In genomic region chr1:183147438-183147841, GRCm38 (mm10) we compare ENCODE assay signal across 8 mouse cellular contexts.
DNase-seq lines count a peak whose midpoint lies in the region; ATAC-seq and TF ChIP-seq lines count a peak whose summit lies in the region.

No protein-coding gene starts in this region.

- 7% methylated on average over 5 of the region's 5 CpGs for WGBS in embryonic facial prominence, embryonic 14.5 days
- 14% methylated on average over 5 of the region's 5 CpGs for WGBS in heart, embryonic 11.5 days (ENCODE audit: insufficient replicate concordance)
- WGBS in liver, postnatal 0 days (ENCODE audit: insufficient replicate concordance): 17% methylated on average over 5 of the region's 5 CpGs
- WGBS in neural tube, embryonic 13.5 days: 30% methylated on average over 5 of the region's 5 CpGs

- peak; percentile 95 for ATAC-seq in embryonic facial prominence, embryonic 14.5 days (ENCODE audit: low read depth)
- ATAC-seq in heart, embryonic 11.5 days (replicated peaks; ENCODE audit: insufficient number of reproducible peaks, low FRiP score, low TSS enrichment): peak; percentile 77
- ATAC-seq in liver, postnatal 0 days: peak; percentile 98
- ATAC-seq in neural tube, embryonic 13.5 days (ENCODE audit: low read depth): peak; percentile 57
- ATAC-seq in monocyte, adult 5-6 weeks (replicated peaks; ENCODE audit: insufficient number of reproducible peaks, low FRiP score, low TSS enrichment, poor library complexity, severe bottlenecking): no peak

- peak overlapping the region; percentile 60 for H3K9ac ChIP-seq in embryonic facial prominence, embryonic 14.5 days (ENCODE audit: low read depth, low read length)
- 0 out of 2 replicates have a peak overlapping the region, but pooled peaks have one; percentile 24 for H3K9ac ChIP-seq in heart, embryonic 11.5 days (ENCODE audit: low read depth, low read length)
- H3K9ac ChIP-seq in liver, postnatal 0 days (replicated peaks): no peak overlapping the region
- no peak overlapping the region for H3K9ac ChIP-seq in neural tube, embryonic 13.5 days

- peak; percentile 51 for DNase-seq in left cerebral cortex, postnatal 4 days
- no peak for DNase-seq in left cerebral cortex, adult 2 months (ENCODE audit: extremely low spot score in 1 of 2, low spot score in 2 of 2)
- DNase-seq in embryonic facial prominence, embryonic 14.5 days (ENCODE audit: low spot score): peak; percentile 94
- peak; percentile 22 for DNase-seq in kidney, adult 11 months
- DNase-seq in liver, postnatal 0 days: peak; percentile 62

- no peak overlapping the region; the same call in 1 of the 2 replicates for H3K4me3 ChIP-seq in left cerebral cortex, adult 2 months
- peak overlapping the region; percentile 40 for H3K4me3 ChIP-seq in embryonic facial prominence, embryonic 14.5 days (ENCODE audit: low read depth, low read length)
- H3K4me3 ChIP-seq in heart, embryonic 11.5 days (ENCODE audit: low read depth, low read length): no peak overlapping the region
- H3K4me3 ChIP-seq in liver, postnatal 0 days (ENCODE audit: low read depth, low read length): no peak overlapping the region
- H3K4me3 ChIP-seq in neural tube, embryonic 13.5 days: no peak overlapping the region

- no peaks in the 10 kb centered on the region for H3K36me3 ChIP-seq in embryonic facial prominence, embryonic 14.5 days (ENCODE audit: control insufficient read depth, insufficient read depth, low read length)
- no peaks in the 10 kb centered on the region for H3K36me3 ChIP-seq in heart, embryonic 11.5 days (ENCODE audit: control insufficient read depth, insufficient read depth, low read length)
- no peaks in the 10 kb centered on the region for H3K36me3 ChIP-seq in liver, postnatal 0 days (replicated peaks; ENCODE audit: insufficient read depth, low read length)
- H3K36me3 ChIP-seq in neural tube, embryonic 13.5 days: no peaks in the 10 kb centered on the region

- no peak overlapping the region for H3K27ac ChIP-seq in left cerebral cortex, adult 2 months
- H3K27ac ChIP-seq in embryonic facial prominence, embryonic 14.5 days (replicated peaks; ENCODE audit: low read depth, low read length): peak overlapping the region; percentile 17
- no peak overlapping the region for H3K27ac ChIP-seq in heart, embryonic 11.5 days (ENCODE audit: low read depth, low read length)
- H3K27ac ChIP-seq in liver, postnatal 0 days (ENCODE audit: low read depth): peak overlapping the region; percentile 55; the same call in 1 of the 2 replicates
- H3K27ac ChIP-seq in neural tube, embryonic 13.5 days (replicated peaks): no peak overlapping the region

- no peaks in the 10 kb centered on the region for H3K27me3 ChIP-seq in embryonic facial prominence, embryonic 14.5 days (replicated peaks; ENCODE audit: control insufficient read depth, insufficient read depth, low read length)
- no peaks in the 10 kb centered on the region for H3K27me3 ChIP-seq in heart, embryonic 11.5 days (ENCODE audit: control insufficient read depth, insufficient read depth, low read length)
- H3K27me3 ChIP-seq in liver, postnatal 0 days (ENCODE audit: insufficient read depth, low read length): no peaks in the 10 kb centered on the region
- H3K27me3 ChIP-seq in neural tube, embryonic 13.5 days: no peaks in the 10 kb centered on the region

- intact Hi-C loops in left cerebral cortex, postnatal 4 days (cut with DNase I): no loop called here
- intact Hi-C loops in left cerebral cortex, adult 2 months (cut with DNase I): no loop called here

- H3K9me3 ChIP-seq in embryonic facial prominence, embryonic 14.5 days (ENCODE audit: control insufficient read depth, low read length): no peaks in the 10 kb centered on the region
- H3K9me3 ChIP-seq in heart, embryonic 11.5 days (replicated peaks; ENCODE audit: control insufficient read depth, low read length): no peaks in the 10 kb centered on the region
- H3K9me3 ChIP-seq in liver, postnatal 0 days (ENCODE audit: low read length): no peaks in the 10 kb centered on the region
- no peaks in the 10 kb centered on the region for H3K9me3 ChIP-seq in neural tube, embryonic 13.5 days

- H3K4me1 ChIP-seq in embryonic facial prominence, embryonic 14.5 days (ENCODE audit: control insufficient read depth, insufficient read depth, low read length): peaks cover 68% of the 10 kb centered on the region
- peaks cover 33% of the 10 kb centered on the region for H3K4me1 ChIP-seq in heart, embryonic 11.5 days (ENCODE audit: control insufficient read depth, insufficient read depth, low read length)
- H3K4me1 ChIP-seq in liver, postnatal 0 days (ENCODE audit: insufficient read depth): peaks cover 7% of the 10 kb centered on the region
- H3K4me1 ChIP-seq in neural tube, embryonic 13.5 days (replicated peaks): peaks cover 61% of the 10 kb centered on the region

- peak overlapping the region; percentile 54 for H3K4me2 ChIP-seq in embryonic facial prominence, embryonic 14.5 days (ENCODE audit: low read depth, low read length)
- H3K4me2 ChIP-seq in heart, embryonic 11.5 days: peak overlapping the region; percentile 58; the same call in 1 of the 2 replicates
- peak overlapping the region; percentile 55 for H3K4me2 ChIP-seq in liver, postnatal 0 days (ENCODE audit: low read depth, low read length)
- no peak overlapping the region for H3K4me2 ChIP-seq in neural tube, embryonic 13.5 days

- TF ChIP-seq EP300 in liver, postnatal 0 days (IDR thresholded peaks at IDR 0.05; ENCODE audit: low read depth): no peak

- TF ChIP-seq CTCF in left cerebral cortex, adult 2 months (IDR thresholded peaks at IDR 0.05): no peak
- TF ChIP-seq CTCF in liver, postnatal 0 days (IDR thresholded peaks at IDR 0.05; ENCODE audit: low read depth): no peak

Comparison
In these comparisons a context has a peak if more than half of its experiments do, and no peak if none do; other contexts are left out.
1. DNase-seq: peak in left cerebral cortex, postnatal 4 days (single experiment), embryonic facial prominence, embryonic 14.5 days (single experiment), kidney, adult 11 months (single experiment) and liver, postnatal 0 days (single experiment); none in left cerebral cortex, adult 2 months (0 of 2).
2. H3K27ac ChIP-seq: peak in embryonic facial prominence, embryonic 14.5 days (single experiment) and liver, postnatal 0 days (single experiment); none in left cerebral cortex, adult 2 months (single experiment), heart, embryonic 11.5 days (single experiment) and neural tube, embryonic 13.5 days (single experiment).
3. H3K9ac ChIP-seq: peak in embryonic facial prominence, embryonic 14.5 days (single experiment) and heart, embryonic 11.5 days (single experiment); none in liver, postnatal 0 days (single experiment) and neural tube, embryonic 13.5 days (single experiment).